30 mouse cellular contexts compared by ENCODE assay signal in the genomic region with DNA sequence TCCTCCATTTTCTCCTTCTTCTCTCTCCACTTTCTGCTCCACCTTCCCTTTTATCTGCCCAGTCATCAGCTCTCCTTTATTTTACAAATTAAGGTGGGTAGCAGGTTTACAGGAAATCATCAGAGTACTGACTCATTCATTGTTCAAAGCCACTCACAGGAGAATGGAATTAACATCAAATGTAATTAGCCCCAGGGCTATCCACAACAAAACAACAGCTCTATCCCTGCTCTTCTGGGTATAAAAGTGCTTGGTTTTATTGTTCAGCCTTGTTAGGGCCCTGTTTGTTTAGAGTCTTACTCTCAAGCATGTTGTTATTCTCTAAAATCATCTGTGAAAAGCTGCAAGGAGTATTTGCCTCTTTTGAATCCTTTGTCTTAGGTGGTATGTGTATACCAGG. TPM values are rescaled to one million over a fixed set of nuclear protein-coding genes. Genes with fewer than 3 reads are reported as not detected.
DNase-seq lines count a peak whose midpoint lies in the region; ATAC-seq and TF ChIP-seq lines count a peak whose summit lies in the region.
"Had no signal": no experiment of that assay in that cellular context is flagged by ENCODE, and none has a peak within 500 bp of the region (broad histone marks: within the 10 kb centered on the region; RNA-seq: fewer than 3 reads in every experiment).

No protein-coding gene starts in this region.

- no peak for TF ChIP-seq CTCF in liver, postnatal 0 days (IDR thresholded peaks at IDR 0.05; ENCODE audit: low read depth)

- ATAC-seq in liver, postnatal 0 days: no peak
- ATAC-seq: activated CD4-positive, CD25-positive, alpha-beta regulatory T cell, adult 4 months; CD4-positive, CD25-positive, alpha-beta regulatory T cell, adult 4 months; Patski had no signal

- H3K4me3 ChIP-seq in ES-E14 (ENCODE audit: insufficient read depth in 1 of 2, low read depth in 1 of 2, low read length in 2 of 2, poor library complexity in 1 of 2, severe bottlenecking in 1 of 2): no peak overlapping the region
- no peak overlapping the region for H3K4me3 ChIP-seq in liver, postnatal 0 days (ENCODE audit: low read depth, low read length)

- no peaks in the 10 kb centered on the region for H3K36me3 ChIP-seq in ES-E14 (ENCODE audit: control insufficient read depth, insufficient read depth, low read length, poor library complexity, severe bottlenecking)
- no peaks in the 10 kb centered on the region for H3K36me3 ChIP-seq in liver, postnatal 0 days (replicated peaks; ENCODE audit: insufficient read depth, low read length)
- H3K36me3 ChIP-seq: G1E had no signal

- no peak overlapping the region for H3K27ac ChIP-seq in ES-E14 (ENCODE audit: insufficient read depth, low read depth, low read length, poor library complexity, severe bottlenecking)
- H3K27ac ChIP-seq in liver, postnatal 0 days (ENCODE audit: low read depth): no peak overlapping the region

- peaks cover 6 to 10% of the 10 kb centered on the region in 2 experiments for H3K4me1 ChIP-seq in ES-E14 (ENCODE audit: control insufficient read depth in 2 of 2, insufficient read depth in 2 of 2, low read length in 2 of 2, poor library complexity in 1 of 2)
- no peaks in the 10 kb centered on the region for H3K4me1 ChIP-seq in liver, postnatal 0 days (ENCODE audit: insufficient read depth)

- no peak overlapping the region for H3K9ac ChIP-seq in ES-E14 (ENCODE audit: insufficient read depth, low read depth, low read length, poor library complexity, severe bottlenecking)
- H3K9ac ChIP-seq in liver, postnatal 0 days (replicated peaks): no peak overlapping the region

- no peak for TF ChIP-seq EP300 in liver, postnatal 0 days (IDR thresholded peaks at IDR 0.05; ENCODE audit: low read depth)

- peak; percentile 80 for DNase-seq in ES-CJ7 (ENCODE audit: low read depth, low spot score)
- peak; percentile 76 for DNase-seq in ES-E14 (ENCODE audit: low read depth, low spot score)
- DNase-seq in R1 (ENCODE audit: low read depth, low spot score): peak; percentile 81
- DNase-seq in ZHBTc4 (ENCODE audit: low read depth, low spot score): peak; percentile 91
- no peak for DNase-seq in testis, postnatal 14 days (ENCODE audit: low spot score)
- no peak for DNase-seq in layer of hippocampus, adult 11-12 months (ENCODE audit: low spot score)
- DNase-seq in B cell, adult 2 months: no peak
- no peak for DNase-seq in liver, postnatal 0 days
- DNase-seq: adrenal gland, adult 2 months; adrenal gland, adult 8-10 months; adrenal gland, postnatal 10 days; adrenal gland, postnatal 14 days; adrenal gland, postnatal 25 days; adrenal gland, postnatal 36 days; cerebellum, adult 11 months; cerebellum, adult 11-12 months; cerebellum, adult 18-20 months; cerebellum, adult 2 months; cerebellum, adult 8-10 months; cerebellum, adult 9-10 months; cerebellum, adult 9-11 months had no signal

- H3K4me2 ChIP-seq in liver, postnatal 0 days (ENCODE audit: low read depth, low read length): no peak overlapping the region

- H3K27me3 ChIP-seq in liver, postnatal 0 days (ENCODE audit: insufficient read depth, low read length): no peaks in the 10 kb centered on the region
- H3K27me3 ChIP-seq: CH12.LX, Patski had no signal

- in situ Hi-C loops in ES-E14 (cut with MboI; ENCODE audit: low sequenced_read_pairs in 2 of 2, unreplicated experiment in 2 of 2): no loop called here

- no peaks in the 10 kb centered on the region for H3K9me3 ChIP-seq in ES-E14 (ENCODE audit: control insufficient read depth, insufficient read depth, low read depth, low read length)
- H3K9me3 ChIP-seq in liver, postnatal 0 days (ENCODE audit: low read length): no peaks in the 10 kb centered on the region
- H3K9me3 ChIP-seq: G1E had no signal

TF ChIP-seq in ES-E14, 5 proteins besides CTCF, POLR2A, EP300 and RAD21:
- TF ChIP-seq ZC3H11A (IDR thresholded peaks at IDR 0.05; ENCODE audit: borderline replicate concordance, low read depth, low read length): no peak
- no peak for TF ChIP-seq MAFK (IDR thresholded peaks at IDR 0.05; ENCODE audit: insufficient read depth, low read depth, low read length)
- no peak for TF ChIP-seq HCFC1 (IDR thresholded peaks at IDR 0.05; ENCODE audit: borderline replicate concordance, insufficient read depth, low read length)
- no peak; the same call in 1 of the 2 replicates for TF ChIP-seq CHD2 (IDR thresholded peaks at IDR 0.05; ENCODE audit: low read depth, low read length)
- TF ChIP-seq ZNF384 (IDR thresholded peaks at IDR 0.05; ENCODE audit: low read depth, low read length): no peak
TF ChIP-seq in ES-E14: peak in this region for 0.

RNA-seq across cellular contexts. Expression of a gene that starts 4.4 kb away (rescaled TPM):
- total RNA-seq in ES-E14 (2012; rRNA removed): 7.7 and 9.7 TPM in 2 replicates
- 114 and 124 TPM in 2 replicates for polyA plus RNA-seq in liver, postnatal 0 days (2015; fragmentation: Nextera tagmentation; extraction: Ambion mirVana)
- total RNA-seq: MEL had no signal

RNA-seq across cellular contexts. Expression of a gene that starts 23.4 kb away (rescaled TPM):
- total RNA-seq in ES-E14 (2012; rRNA removed): 0.13 TPM in 1 of 2 replicates, not detected in the other
- 0.04 and 0.05 TPM in 2 replicates for polyA plus RNA-seq in liver, postnatal 0 days (2015; fragmentation: Nextera tagmentation; extraction: Ambion mirVana)
- total RNA-seq: adrenal gland, adult 18-20 months; adrenal gland, adult 2 months; adrenal gland, adult 8-10 months; adrenal gland, postnatal 10 days; adrenal gland, postnatal 14 days; adrenal gland, postnatal 25 days; adrenal gland, postnatal 36 days; adrenal gland, postnatal 4 days; CH12.LX; MEL had no signal
- polyA plus RNA-seq: activated CD4-positive, CD25-positive, alpha-beta regulatory T cell, adult 4 months; C2C12; CD4-positive, CD25-positive, alpha-beta regulatory T cell, adult 4 months; G1E; Patski had no signal

RNA-seq across cellular contexts. Expression of a gene that starts 25.0 kb away (rescaled TPM):
- total RNA-seq in ES-E14 (2012; rRNA removed): 0.45 TPM in 1 of 2 replicates, not detected in the other
- 0.14 and 0.30 TPM in 2 replicates for polyA plus RNA-seq in liver, postnatal 0 days (2015; fragmentation: Nextera tagmentation; extraction: Ambion mirVana)
- total RNA-seq: CH12.LX, G1E, MEL had no signal
- polyA plus RNA-seq: activated CD4-positive, CD25-positive, alpha-beta regulatory T cell, adult 4 months; CD4-positive, CD25-positive, alpha-beta regulatory T cell, adult 4 months; G1E had no signal

Comparison
In these comparisons a context has a peak if more than half of its experiments do, and no peak if none do; other contexts are left out.
1. DNase-seq: peak in ES-CJ7 (single experiment), ES-E14 (single experiment), R1 (single experiment) and ZHBTc4 (single experiment); none in testis, postnatal 14 days (single experiment), layer of hippocampus, adult 11-12 months (single experiment), B cell, adult 2 months (0 of 2) and liver, postnatal 0 days (single experiment).